Mouse (Mus musculus) right cerebral cortex, postnatal 10 days (tissue): ENCODE results near the gene Tenm4.

Experiments
- DNase-seq, 2 experiments: peaks; one replicate each; pipeline ENCODE4 v3.0.0; 2021; ENCODE audit warnings: low spot score in 2 of 2

Tenm4 gene

GRCm38 (mm10) chr7:96340826-96341225 is 169.8 kb downstream of the Tenm4 start:
- DNase-seq: peak; percentile 53 to 72

- no peak for DNase-seq
Observed at GRCm38 (mm10) chr7:96341479-96341878, 170.4 kb downstream of the Tenm4 start.

- DNase-seq: no peak
Observed at GRCm38 (mm10) chr7:96342996-96343395, 171.9 kb downstream of the Tenm4 start.

- no peak for DNase-seq
Observed at GRCm38 (mm10) chr7:96343667-96344066, 172.6 kb downstream of the Tenm4 start.

- DNase-seq: no peak
Observed at GRCm38 (mm10) chr7:96352671-96353070, 181.6 kb downstream of the Tenm4 start.

- DNase-seq: no peak
Observed at GRCm38 (mm10) chr7:96356285-96356811, 185.3 kb downstream of the Tenm4 start.

- peak in 1 of 2 experiments; percentile 38 for DNase-seq
Observed at GRCm38 (mm10) chr7:96357550-96357949, 186.5 kb downstream of the Tenm4 start.

- no peak for DNase-seq
Observed at GRCm38 (mm10) chr7:96363311-96363710, 192.3 kb downstream of the Tenm4 start.

- DNase-seq: no peak
Observed at GRCm38 (mm10) chr7:96369947-96370346, 198.9 kb downstream of the Tenm4 start.

GRCm38 (mm10) chr7:96374004-96374663 is 203.1 kb downstream of the Tenm4 start:
- no peak for DNase-seq

GRCm38 (mm10) chr7:96375507-96375906 is 204.5 kb downstream of the Tenm4 start:
- DNase-seq: peak in 1 of 2 experiments; percentile 38

GRCm38 (mm10) chr7:96383686-96384528 is 212.9 kb downstream of the Tenm4 start:
- DNase-seq: no peak

- no peak for DNase-seq
Observed at GRCm38 (mm10) chr7:96384726-96385500, 213.9 kb downstream of the Tenm4 start.

- DNase-seq: no peak
Observed at GRCm38 (mm10) chr7:96385850-96386249, 214.8 kb downstream of the Tenm4 start.

GRCm38 (mm10) chr7:96390034-96390670 is 219.1 kb downstream of the Tenm4 start:
- DNase-seq: no peak

- DNase-seq: no peak
Observed at GRCm38 (mm10) chr7:96390894-96391293, 219.8 kb downstream of the Tenm4 start.

GRCm38 (mm10) chr7:96391797-96392472 is 220.9 kb downstream of the Tenm4 start:
- DNase-seq: no peak

- no peak for DNase-seq
Observed at GRCm38 (mm10) chr7:96392600-96392999, 221.6 kb downstream of the Tenm4 start.

- DNase-seq: peak; percentile 56 to 68
Observed at GRCm38 (mm10) chr7:96397940-96398339, 226.9 kb downstream of the Tenm4 start.

GRCm38 (mm10) chr7:96400411-96400810 is 229.4 kb downstream of the Tenm4 start:
- DNase-seq: peak; percentile 69 to 79
